Mouse (Mus musculus): ENCODE measurements at regions not wholly inside any gene's neighbourhood (a gene's known extent, or its start where the extent isn't known, plus 50 kb on each side); places are given as distances from the start of the nearest gene placed in this dataset.

DNA sequence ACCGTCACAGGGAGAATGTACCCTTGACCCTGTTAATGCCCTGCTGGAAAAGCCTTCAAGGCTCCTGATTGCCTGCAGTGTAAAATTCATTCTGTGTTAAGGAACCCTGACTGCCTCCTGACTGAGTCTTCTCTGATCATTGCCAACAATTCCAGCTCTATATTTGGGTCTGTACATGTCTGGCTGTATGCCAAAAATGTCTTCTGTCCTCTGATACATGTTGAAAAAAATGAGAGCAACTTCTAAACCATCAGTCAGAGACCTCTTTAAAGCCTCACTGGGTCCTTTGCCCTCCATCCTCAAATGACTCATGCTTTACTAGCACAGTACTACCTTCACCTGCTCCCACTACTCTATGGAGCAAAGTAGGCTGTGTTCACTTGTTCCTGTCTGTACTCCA is 408.3 kb downstream of the Nbas start:
- TF ChIP-seq CTCF (IDR thresholded peaks at IDR 0.05; ENCODE audit: control insufficient read depth, insufficient read depth, insufficient read length) (no peak), USF1 (IDR thresholded peaks at IDR 0.05; ENCODE audit: low read depth) (no peak), FOSL1 (IDR thresholded peaks at IDR 0.05; ENCODE audit: insufficient read depth, low read length, poor library complexity, severe bottlenecking) (no peak), MYOG (IDR thresholded peaks at IDR 0.05; ENCODE audit: control insufficient read depth, extremely low read depth, insufficient read length) (no peak), MYOD1 (IDR thresholded peaks at IDR 0.05; ENCODE audit: control insufficient read depth, insufficient read length, low read depth) (no peak), CEBPB (IDR thresholded peaks at IDR 0.05; ENCODE audit: low read depth) (no peak), MAX (IDR thresholded peaks at IDR 0.05) (no peak)

All from C2C12 (cell line).